In the genomic region with DNA sequence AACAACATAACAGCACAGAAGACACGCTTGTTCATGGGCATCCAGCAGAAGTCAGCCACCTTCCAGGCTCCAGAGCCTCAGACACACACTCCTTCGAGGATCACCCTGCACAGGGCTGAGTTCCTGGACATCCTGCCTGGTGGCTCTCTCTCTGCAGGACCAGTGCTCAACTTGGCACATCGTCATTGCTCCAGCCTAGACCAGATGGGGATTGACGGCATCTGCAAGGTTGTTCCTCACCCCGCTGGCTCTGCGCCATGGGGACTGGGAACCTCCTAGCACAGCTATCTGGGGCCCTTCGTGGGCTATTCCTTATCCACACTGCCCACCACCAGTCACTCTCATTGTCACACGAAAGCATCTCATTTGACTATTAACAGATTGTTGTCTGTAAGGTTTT, we compare ENCODE assay signal across 16 mouse cellular contexts.
DNase-seq lines count a peak whose midpoint lies in the region; ATAC-seq and TF ChIP-seq lines count a peak whose summit lies in the region.
"Had no signal": no experiment of that assay in that cellular context is flagged by ENCODE, and none has a peak within 500 bp of the region (broad histone marks: within the 10 kb centered on the region; RNA-seq: fewer than 3 reads in every experiment).

No protein-coding gene starts in this region.

- H3K9ac ChIP-seq in liver, postnatal 0 days (replicated peaks): no peak overlapping the region
- H3K9ac ChIP-seq: heart, embryonic 12.5 days; hindbrain, embryonic 13.5 days; liver, embryonic 15.5 days had no signal

- no peaks in the 10 kb centered on the region for H3K27me3 ChIP-seq in megakaryocyte, embryonic 14.5 days (replicated peaks)
- H3K27me3 ChIP-seq in liver, postnatal 0 days (ENCODE audit: insufficient read depth, low read length): no peaks in the 10 kb centered on the region
- H3K27me3 ChIP-seq: heart, embryonic 12.5 days; liver, embryonic 15.5 days had no signal

- 73% methylated on average over 8 of the region's 8 CpGs for WGBS in liver, postnatal 0 days (ENCODE audit: insufficient replicate concordance)

- intact Hi-C loops in gastrocnemius, postnatal 14 days (cut with DNase I; ENCODE audit: low total_unique reads): no loop called here
- intact Hi-C loops in gastrocnemius, postnatal 36 days (cut with DNase I): no loop called here

- TF ChIP-seq CTCF in liver, postnatal 0 days (IDR thresholded peaks at IDR 0.05; ENCODE audit: low read depth): no peak

- H3K36me3 ChIP-seq in megakaryocyte, embryonic 14.5 days (replicated peaks; ENCODE audit: low read length): no peaks in the 10 kb centered on the region
- no peaks in the 10 kb centered on the region for H3K36me3 ChIP-seq in liver, postnatal 0 days (replicated peaks; ENCODE audit: insufficient read depth, low read length)
- H3K36me3 ChIP-seq: embryonic facial prominence, embryonic 10.5 days; forebrain, embryonic 10.5 days; heart, embryonic 12.5 days; hindbrain, embryonic 13.5 days; liver, embryonic 15.5 days; midbrain, embryonic 10.5 days had no signal

- no peak for ATAC-seq in megakaryocyte, adult 5-6 weeks (ENCODE audit: poor library complexity, severe bottlenecking)
- ATAC-seq in liver, postnatal 0 days: no peak
- ATAC-seq: Patski had no signal

- no peak for TF ChIP-seq EP300 in liver, postnatal 0 days (IDR thresholded peaks at IDR 0.05; ENCODE audit: low read depth)

- 0 out of 2 replicates have a peak, but pooled peaks cover 3% of the 10 kb centered on the region for H3K9me3 ChIP-seq in megakaryocyte, embryonic 14.5 days
- no peaks in the 10 kb centered on the region for H3K9me3 ChIP-seq in liver, postnatal 0 days (ENCODE audit: low read length)
- H3K9me3 ChIP-seq: embryonic facial prominence, embryonic 10.5 days; forebrain, embryonic 10.5 days; heart, embryonic 12.5 days; hindbrain, embryonic 13.5 days; liver, embryonic 15.5 days; midbrain, embryonic 10.5 days had no signal

- H3K4me3 ChIP-seq in megakaryocyte, embryonic 14.5 days (replicated peaks): peak overlapping the region; percentile 29
- H3K4me3 ChIP-seq in liver, postnatal 0 days (ENCODE audit: low read depth, low read length): no peak overlapping the region
- H3K4me3 ChIP-seq: embryonic facial prominence, embryonic 10.5 days; forebrain, embryonic 10.5 days; heart, embryonic 12.5 days; hindbrain, embryonic 13.5 days; liver, embryonic 15.5 days; midbrain, embryonic 10.5 days had no signal

- no peak overlapping the region for H3K27ac ChIP-seq in liver, postnatal 0 days (ENCODE audit: low read depth)
- H3K27ac ChIP-seq: embryonic facial prominence, embryonic 10.5 days; forebrain, embryonic 10.5 days; hindbrain, embryonic 13.5 days; liver, embryonic 15.5 days; midbrain, embryonic 10.5 days had no signal

- no peaks in the 10 kb centered on the region for H3K4me1 ChIP-seq in megakaryocyte, embryonic 14.5 days
- H3K4me1 ChIP-seq in liver, postnatal 0 days (ENCODE audit: insufficient read depth): no peaks in the 10 kb centered on the region
- H3K4me1 ChIP-seq: forebrain, embryonic 10.5 days; liver, embryonic 15.5 days; midbrain, embryonic 10.5 days had no signal

- no peak overlapping the region for H3K4me2 ChIP-seq in liver, postnatal 0 days (ENCODE audit: low read depth, low read length)
- H3K4me2 ChIP-seq: heart, embryonic 12.5 days; hindbrain, embryonic 13.5 days; liver, embryonic 15.5 days had no signal

- DNase-seq in gastrocnemius, postnatal 14 days: peak; percentile 29
- DNase-seq in gastrocnemius, postnatal 36 days: no peak
- peak; percentile 88 for DNase-seq in brain, adult 2 months (ENCODE audit: low read depth, low spot score)
- DNase-seq in cerebellum, postnatal 36 days: peak; percentile 73 to 75
- DNase-seq in adipocyte (ENCODE audit: low spot score): no peak
- DNase-seq in liver, postnatal 0 days: no peak
- DNase-seq: thymus, postnatal 25 days had no signal

Comparison
In these comparisons a context has a peak if more than half of its experiments do, and no peak if none do; other contexts are left out.
1. DNase-seq: peak in gastrocnemius, postnatal 14 days (single experiment), brain, adult 2 months (single experiment) and cerebellum, postnatal 36 days (2 of 2); none in gastrocnemius, postnatal 36 days (0 of 2), adipocyte (single experiment) and liver, postnatal 0 days (single experiment).